Mouse (Mus musculus) sigmoid colon, adult 10 weeks (tissue): Measurements from ENCODE around the gene Arl11. TPM values are rescaled to one million over a fixed set of nuclear protein-coding genes. Genes with fewer than 3 reads are reported as not detected.

Source experiments
- polyA plus RNA-seq: library from polyadenylated mRNA; stranded (reverse); fragments of 350-450 nt; fragmentation: Illumina TruSeq; extraction: RNeasy Lipid Tissue Mini Kit (QIAGEN cat#74804); gene quantifications from one replicate; pipeline ENCODE4 v1.2.3, GENCODE M21; 2014; ENCODE audit warnings: low read depth, low replicate concordance

Gene Arl11
- polyA plus RNA-seq = 1.4 TPM

GRCm38 (mm10) chr14:61309593-61309992 lies at the start of gene Arl11:
TSS of gene Arl11 (plus strand) at chr14:61309753.

GRCm38 (mm10) chr14:61360131-61360980 lies 50.8 kb downstream of the Arl11 start, which contains the start of gene Ebpl:
TSS of gene Ebpl (minus strand) at chr14:61360439.

Other genes starting within 250 kb of the Arl11 start
- gene Sacs, start 171.3 kb upstream of the Arl11 start, polyA plus RNA-seq = 5.7 TPM
- 0.28 TPM for gene Sgcg, start 51.3 kb upstream of the Arl11 start, polyA plus RNA-seq
- gene Ebpl, start 50.7 kb downstream of the Arl11 start, polyA plus RNA-seq = 4.6 TPM
- gene Kpna3, start 130.1 kb downstream of the Arl11 start, polyA plus RNA-seq = 109 TPM
- 75.0 TPM for gene Spryd7, start 247.1 kb downstream of the Arl11 start, polyA plus RNA-seq